Mouse (Mus musculus): Measurements from ENCODE around the gene Mbl1. TPM values are rescaled to one million over a fixed set of nuclear protein-coding genes. Genes with fewer than 3 reads are reported as not detected.
A peak's percentile ranks its signal among the peaks of the same experiment; 100 is the strongest.

Gene Mbl1
- polyA plus RNA-seq (2015; fragmentation: Nextera tagmentation; extraction: Ambion mirVana), result 32.3 and 33.2 TPM in 2 replicates

DNA sequence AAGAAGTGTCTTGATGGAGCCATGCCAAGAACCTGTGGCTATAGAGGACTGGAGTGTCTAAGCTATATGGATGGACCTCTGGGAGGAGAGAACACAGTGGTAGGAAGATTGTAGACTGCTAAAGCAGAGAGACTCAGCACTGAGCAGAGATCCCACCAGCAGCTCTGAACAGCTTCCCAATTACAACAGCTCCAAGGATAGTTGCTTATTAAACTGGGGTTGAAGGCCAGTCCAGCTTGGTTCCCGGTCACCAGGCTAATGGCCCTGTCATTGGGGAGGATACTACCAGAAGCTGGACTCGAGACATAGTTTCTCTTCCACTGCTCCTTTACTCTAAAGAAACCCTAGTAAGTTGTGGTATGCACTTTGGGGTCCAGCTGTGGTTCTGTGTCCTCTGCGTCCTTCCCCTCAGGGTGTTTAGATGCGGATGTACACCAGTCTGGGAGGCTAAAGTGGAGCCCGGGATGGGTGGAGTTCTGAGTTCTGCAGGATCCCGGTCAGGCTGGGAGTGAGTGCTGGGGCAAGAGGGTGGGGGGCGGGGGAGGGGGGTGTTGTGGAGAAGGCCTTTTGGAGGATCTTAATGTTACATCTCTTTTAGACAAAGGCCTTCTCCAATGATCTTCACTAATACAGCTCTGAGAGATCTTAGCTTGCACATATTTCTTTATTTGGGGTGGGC, at the start of gene Mbl1:
TSS of gene Mbl1 (plus strand) at position 239 of the 679 bp plus-strand sequence.
- Histone ChIP-seq H3K36me3 (replicated peaks) (no peaks in the 10 kb centered on the region), H3K27ac (replicated peaks) (peak within 1 kb of the TSS; percentile 53), H3K4me1 (replicated peaks) (no peaks in the 10 kb centered on the region), H3K27me3 (no peaks in the 10 kb centered on the region), H3K9ac (no peak within 1 kb of the TSS), H3K4me3 (replicated peaks) (peak within 1 kb of the TSS; percentile 27), H3K4me2 (peak within 1 kb of the TSS; percentile 31), H3K9me3 (replicated peaks) (no peaks in the 10 kb centered on the region)
- WGBS (ENCODE audit: insufficient replicate concordance), result 59% methylated on average over 7 of the region's 7 CpGs
- ATAC-seq (ENCODE audit: insufficient read depth), result peak; percentile 82

DNA sequence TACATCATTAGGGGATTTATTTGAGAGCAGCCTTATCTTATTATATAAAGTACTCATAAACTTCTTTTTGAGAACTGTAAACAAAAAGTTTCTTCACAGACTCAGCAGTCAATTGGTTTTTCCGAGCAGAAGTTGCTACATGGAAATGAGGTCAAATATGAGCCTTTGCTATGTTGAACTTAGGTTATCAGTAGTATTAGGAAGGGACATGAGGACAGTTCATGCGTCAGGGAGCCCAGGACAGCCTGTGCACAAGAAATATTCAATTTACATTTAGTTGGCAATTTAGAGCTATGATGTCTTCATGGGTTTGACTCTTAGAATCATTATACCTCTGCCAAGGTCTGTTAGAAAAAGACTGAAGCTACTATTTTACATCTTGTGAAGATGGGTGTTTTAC, 49.0 kb upstream of the Mbl1 start:
- H3K4me3 ChIP-seq (replicated peaks), result no peak overlapping the region
- H3K9ac ChIP-seq, result no peak overlapping the region
- H3K4me1 ChIP-seq (replicated peaks), result no peaks in the 10 kb centered on the region
- no peaks in the 10 kb centered on the region for H3K36me3 ChIP-seq (replicated peaks)
- no peaks in the 10 kb centered on the region for H3K27me3 ChIP-seq
- WGBS (ENCODE audit: insufficient replicate concordance), result 36% methylated on average over 2 of the region's 2 CpGs
- no peak overlapping the region for H3K4me2 ChIP-seq
- no peaks in the 10 kb centered on the region for H3K9me3 ChIP-seq (replicated peaks)
- ATAC-seq (ENCODE audit: insufficient read depth), result no peak
- no peak overlapping the region for H3K27ac ChIP-seq (replicated peaks)

DNA sequence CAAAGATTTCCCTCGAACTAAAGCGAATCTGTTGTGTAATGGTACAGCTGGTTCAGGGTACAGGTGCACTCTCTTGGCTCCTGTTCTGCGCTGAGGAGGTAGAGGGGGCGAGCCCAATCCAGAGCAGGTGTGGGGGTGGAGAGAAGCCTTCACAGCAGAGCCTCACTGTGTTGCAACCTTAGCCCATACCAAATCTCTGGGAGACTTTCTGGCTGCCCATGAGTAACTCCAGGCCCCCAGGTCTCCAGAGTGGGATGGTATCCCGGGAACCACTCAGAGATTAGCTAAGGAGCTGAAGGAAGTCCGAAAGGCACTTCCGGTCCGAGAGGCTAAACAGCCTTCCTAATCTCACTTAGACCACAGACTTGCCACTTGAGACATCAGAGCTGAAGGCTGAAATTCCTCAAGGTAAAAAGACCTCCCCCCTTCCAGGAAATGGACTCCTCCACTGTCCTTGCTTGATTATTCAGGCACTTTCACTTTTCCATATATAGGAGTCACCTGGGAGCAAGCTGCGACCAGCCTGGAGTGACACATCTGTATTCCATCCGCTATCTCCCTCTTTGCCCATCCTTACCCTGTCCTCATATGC, 46.3 kb upstream of the Mbl1 start, which contains the start of gene Mat1a:
TSS of gene Mat1a (plus strand) at position 183 of the 592 bp plus-strand sequence.
- no peak within 1 kb of the TSS for H3K9ac ChIP-seq
- WGBS (ENCODE audit: insufficient replicate concordance), result 55% methylated on average over 10 of the region's 10 CpGs
- H3K4me3 ChIP-seq (replicated peaks), result peak within 1 kb of the TSS; percentile 26
- no peaks in the 10 kb centered on the region for H3K36me3 ChIP-seq (replicated peaks)
- peak within 1 kb of the TSS; percentile 26 for H3K27ac ChIP-seq (replicated peaks)
- no peaks in the 10 kb centered on the region for H3K4me1 ChIP-seq (replicated peaks)
- H3K9me3 ChIP-seq (replicated peaks), result no peaks in the 10 kb centered on the region
- no peaks in the 10 kb centered on the region for H3K27me3 ChIP-seq
- H3K4me2 ChIP-seq, result peak within 1 kb of the TSS; percentile 31; the same call in 1 of the 2 replicates
- peak; percentile 93 for ATAC-seq (ENCODE audit: insufficient read depth)

DNA sequence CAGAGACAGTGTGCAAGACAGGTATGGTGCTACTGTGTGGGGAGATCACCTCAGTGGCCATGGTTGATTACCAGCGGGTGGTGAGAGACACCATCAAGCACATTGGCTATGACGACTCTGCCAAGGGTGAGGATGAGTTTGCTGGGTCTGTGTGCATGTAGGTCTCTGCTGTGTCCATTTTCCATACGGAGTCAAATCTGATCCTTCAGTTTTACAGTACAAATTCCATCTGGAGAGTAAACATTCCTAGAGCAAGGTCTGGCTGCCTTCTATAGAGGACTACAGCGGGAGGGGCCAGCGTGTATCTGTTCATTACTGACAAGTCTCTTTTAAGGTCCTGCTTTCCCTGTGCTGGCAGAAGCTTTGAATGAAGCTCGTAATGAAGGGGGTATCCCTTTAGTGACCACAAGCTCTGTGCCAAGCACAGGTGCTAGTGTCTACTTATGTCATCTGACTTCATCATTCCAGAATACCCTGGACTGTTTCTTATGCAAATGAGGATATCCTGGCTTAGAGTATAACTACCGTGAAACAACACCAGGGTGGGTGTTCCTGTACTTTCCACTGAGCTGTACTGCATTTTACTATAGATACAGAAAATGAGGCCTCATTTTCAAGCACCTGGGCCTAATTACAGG, 40.1 kb upstream of the Mbl1 start:
- WGBS (ENCODE audit: insufficient replicate concordance), result 58% methylated on average over 7 of the region's 7 CpGs
- peaks cover 5% of the 10 kb centered on the region for H3K4me1 ChIP-seq (replicated peaks)
- no peak overlapping the region for H3K4me3 ChIP-seq (replicated peaks)
- no peaks in the 10 kb centered on the region for H3K27me3 ChIP-seq
- no peak overlapping the region; the same call in 1 of the 2 replicates for H3K27ac ChIP-seq (replicated peaks)
- no peaks in the 10 kb centered on the region for H3K9me3 ChIP-seq (replicated peaks)
- 0 out of 2 replicates have a peak, but pooled peaks have one; percentile 23 for ATAC-seq (ENCODE audit: insufficient read depth)
- no peaks in the 10 kb centered on the region for H3K36me3 ChIP-seq (replicated peaks)
- no peak overlapping the region for H3K9ac ChIP-seq
- H3K4me2 ChIP-seq, result no peak overlapping the region

DNA sequence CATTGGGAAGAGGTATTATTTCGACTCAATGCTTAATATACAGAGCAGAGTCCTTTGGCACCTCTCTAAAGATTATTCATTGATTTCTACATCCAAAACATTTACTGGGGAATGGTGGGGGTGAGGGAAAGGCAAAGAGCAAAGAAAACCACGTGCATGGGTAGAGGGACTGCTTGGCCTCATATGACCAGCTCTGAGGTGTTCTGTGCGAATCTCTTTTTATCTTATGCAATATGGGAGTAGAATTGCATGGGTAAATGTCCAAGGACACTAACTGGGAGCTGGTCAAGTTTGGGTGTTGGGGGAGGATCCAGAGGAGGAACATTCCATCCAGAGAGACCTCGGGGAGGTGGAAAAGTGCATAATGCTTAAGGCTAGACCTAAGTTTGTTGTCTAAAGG, 38.3 kb upstream of the Mbl1 start:
- ATAC-seq (ENCODE audit: insufficient read depth), result peak; percentile 61
- Histone ChIP-seq H3K4me1 (replicated peaks) (peaks cover 5% of the 10 kb centered on the region), H3K4me2 (no peak overlapping the region), H3K36me3 (replicated peaks) (no peaks in the 10 kb centered on the region), H3K9me3 (replicated peaks) (no peaks in the 10 kb centered on the region), H3K9ac (no peak overlapping the region), H3K27me3 (no peaks in the 10 kb centered on the region), H3K4me3 (replicated peaks) (no peak overlapping the region), H3K27ac (replicated peaks) (no peak overlapping the region)
- WGBS (ENCODE audit: insufficient replicate concordance), result 42% methylated on average over 4 of the region's 4 CpGs

DNA sequence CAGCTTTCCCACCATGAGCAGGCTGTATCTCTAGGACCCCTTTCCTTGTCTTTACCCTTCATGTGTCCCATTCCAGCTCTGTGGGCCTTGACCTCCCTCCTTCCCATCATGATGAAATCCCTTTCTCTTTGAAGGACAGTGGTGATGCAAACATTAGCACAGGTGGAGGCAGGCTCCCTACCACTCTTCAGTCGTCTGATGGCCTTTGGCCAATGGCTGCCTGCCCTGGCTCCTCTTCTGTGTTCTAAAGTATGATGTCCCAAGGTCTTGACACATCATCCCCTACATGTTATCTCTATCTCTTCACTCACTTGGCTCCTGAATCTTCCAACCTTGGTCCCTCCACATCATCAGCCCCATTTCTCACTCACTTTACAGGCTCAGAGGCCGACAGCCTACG, 35.0 kb upstream of the Mbl1 start:
- Histone ChIP-seq H3K4me1 (replicated peaks) (peaks cover 4% of the 10 kb centered on the region), H3K27ac (replicated peaks) (no peak overlapping the region), H3K4me2 (no peak overlapping the region), H3K36me3 (replicated peaks) (no peaks in the 10 kb centered on the region), H3K4me3 (replicated peaks) (no peak overlapping the region), H3K9ac (no peak overlapping the region), H3K9me3 (replicated peaks) (no peaks in the 10 kb centered on the region), H3K27me3 (no peaks in the 10 kb centered on the region)
- WGBS (ENCODE audit: insufficient replicate concordance), result 59% methylated on average over 3 of the region's 3 CpGs
- ATAC-seq (ENCODE audit: insufficient read depth), result no peak

DNA sequence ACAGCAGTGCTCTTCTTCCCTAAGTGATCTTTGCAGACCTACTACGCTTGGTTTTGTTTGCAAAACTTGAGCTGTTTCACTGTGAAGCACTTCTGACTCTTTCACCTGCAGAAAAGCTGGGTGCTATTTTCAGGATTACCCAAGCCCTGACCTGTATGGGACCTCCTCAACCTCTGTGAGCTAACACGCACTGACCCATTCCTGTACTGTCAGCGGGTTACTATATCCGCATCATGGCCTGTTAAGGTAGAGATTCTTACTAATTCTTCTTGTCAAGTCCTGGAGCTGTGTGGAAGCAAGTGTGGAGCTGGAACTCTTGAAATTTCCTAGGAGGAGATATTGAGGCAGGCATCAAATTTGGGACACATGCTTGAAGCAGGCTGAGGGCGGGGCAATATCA, 26.6 kb upstream of the Mbl1 start:
- H3K4me1 ChIP-seq (replicated peaks), result no peaks in the 10 kb centered on the region

DNA sequence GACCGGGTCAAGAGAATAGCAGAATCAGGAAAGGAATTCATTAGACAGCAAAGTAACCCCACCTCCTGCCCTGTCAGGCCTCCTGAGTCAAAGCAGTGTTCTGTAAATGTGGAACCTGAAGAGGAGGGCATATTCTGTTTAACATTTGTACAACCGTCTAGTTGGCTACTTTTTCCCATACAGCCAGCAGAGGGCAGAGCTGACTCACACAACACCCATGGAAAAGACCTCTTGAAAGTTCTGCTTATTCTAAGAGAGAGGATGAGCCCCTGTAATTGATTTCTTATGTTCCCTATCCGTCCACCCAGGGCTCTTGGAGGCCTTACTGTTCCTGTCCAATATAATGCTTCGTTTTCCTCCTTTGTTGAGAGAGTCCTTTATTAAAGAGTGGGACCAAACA, 23.3 kb upstream of the Mbl1 start:
- 9% methylated on average over 4 of the region's 4 CpGs for WGBS (ENCODE audit: insufficient replicate concordance)
- no peak for ATAC-seq (ENCODE audit: insufficient read depth)
- H3K27me3 ChIP-seq, result no peaks in the 10 kb centered on the region
- H3K9me3 ChIP-seq (replicated peaks), result no peaks in the 10 kb centered on the region
- H3K4me1 ChIP-seq (replicated peaks), result no peaks in the 10 kb centered on the region
- H3K27ac ChIP-seq (replicated peaks), result no peak overlapping the region
- no peak overlapping the region for H3K9ac ChIP-seq
- no peak overlapping the region for H3K4me3 ChIP-seq (replicated peaks)
- H3K4me2 ChIP-seq, result no peak overlapping the region
- H3K36me3 ChIP-seq (replicated peaks), result no peaks in the 10 kb centered on the region

More for the DNA sequence above, 26.6 kb upstream of the Mbl1 start:
- no peaks in the 10 kb centered on the region for H3K9me3 ChIP-seq (replicated peaks)
- H3K27ac ChIP-seq (replicated peaks), result no peak overlapping the region
- no peaks in the 10 kb centered on the region for H3K27me3 ChIP-seq
- H3K4me3 ChIP-seq (replicated peaks), result no peak overlapping the region
- no peak for ATAC-seq (ENCODE audit: insufficient read depth)
- no peak overlapping the region for H3K9ac ChIP-seq
- H3K4me2 ChIP-seq, result no peak overlapping the region
- H3K36me3 ChIP-seq (replicated peaks), result no peaks in the 10 kb centered on the region
- 66% methylated on average over 5 of the region's 5 CpGs for WGBS (ENCODE audit: insufficient replicate concordance)

DNA sequence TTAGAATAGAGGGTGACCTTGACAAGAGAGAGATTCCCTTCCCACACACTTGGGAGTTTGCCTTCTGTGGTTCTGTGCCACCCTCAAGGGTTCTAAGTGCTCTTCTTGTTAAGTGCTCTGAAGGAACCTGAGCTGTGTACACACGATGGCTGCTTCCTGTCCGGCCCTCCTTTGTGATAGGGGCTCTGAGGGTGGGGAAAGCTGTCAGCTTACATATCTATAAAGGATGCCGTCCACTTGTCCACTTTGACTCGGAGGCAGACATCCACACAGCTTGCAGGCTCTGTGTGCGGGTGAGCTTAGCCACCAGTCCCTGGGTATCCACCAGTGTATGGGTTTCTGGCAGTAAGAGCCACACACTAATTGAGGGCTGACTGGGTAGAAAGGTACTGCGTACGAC, 19.7 kb upstream of the Mbl1 start, which contains the start of gene Sftpa1:
TSS of gene Sftpa1 (plus strand) at position 243 of the 400 bp plus-strand sequence.
- 58% methylated on average over 7 of the region's 7 CpGs for WGBS (ENCODE audit: insufficient replicate concordance)
- H3K9me3 ChIP-seq (replicated peaks), result no peaks in the 10 kb centered on the region
- no peak within 1 kb of the TSS for H3K4me3 ChIP-seq (replicated peaks)
- no peak within 1 kb of the TSS for H3K9ac ChIP-seq
- H3K36me3 ChIP-seq (replicated peaks), result no peaks in the 10 kb centered on the region
- no peaks in the 10 kb centered on the region for H3K27me3 ChIP-seq
- no peaks in the 10 kb centered on the region for H3K4me1 ChIP-seq (replicated peaks)
- H3K27ac ChIP-seq (replicated peaks), result no peak within 1 kb of the TSS
- no peak within 1 kb of the TSS for H3K4me2 ChIP-seq
- no peak for ATAC-seq (ENCODE audit: insufficient read depth)

DNA sequence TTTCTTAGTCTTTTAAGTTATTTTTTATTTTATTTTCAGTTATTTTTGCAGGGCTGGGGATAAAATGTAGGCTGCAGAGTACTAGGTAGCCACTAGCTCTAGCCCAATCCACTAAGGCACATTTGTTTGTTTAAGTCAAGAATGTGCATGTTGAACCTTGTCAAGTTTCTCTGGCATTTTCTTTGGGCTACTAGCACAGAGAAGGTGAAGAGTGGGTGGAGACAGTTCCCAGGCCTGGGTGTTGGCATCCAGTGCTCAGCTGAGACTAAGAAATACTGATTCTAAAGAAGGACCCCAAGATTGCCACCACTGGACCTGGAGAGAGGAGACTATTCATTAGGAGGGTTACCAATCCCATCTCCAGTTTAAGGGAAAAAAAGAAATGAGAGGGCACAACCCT, 14.3 kb upstream of the Mbl1 start:
- no peak overlapping the region for H3K9ac ChIP-seq
- no peaks in the 10 kb centered on the region for H3K9me3 ChIP-seq (replicated peaks)
- no peak overlapping the region for H3K4me3 ChIP-seq (replicated peaks)
- H3K27ac ChIP-seq (replicated peaks), result no peak overlapping the region
- H3K36me3 ChIP-seq (replicated peaks), result no peaks in the 10 kb centered on the region
- no peak for ATAC-seq (ENCODE audit: insufficient read depth)
- H3K4me2 ChIP-seq, result no peak overlapping the region
- no peaks in the 10 kb centered on the region for H3K4me1 ChIP-seq (replicated peaks)
- no peaks in the 10 kb centered on the region for H3K27me3 ChIP-seq

DNA sequence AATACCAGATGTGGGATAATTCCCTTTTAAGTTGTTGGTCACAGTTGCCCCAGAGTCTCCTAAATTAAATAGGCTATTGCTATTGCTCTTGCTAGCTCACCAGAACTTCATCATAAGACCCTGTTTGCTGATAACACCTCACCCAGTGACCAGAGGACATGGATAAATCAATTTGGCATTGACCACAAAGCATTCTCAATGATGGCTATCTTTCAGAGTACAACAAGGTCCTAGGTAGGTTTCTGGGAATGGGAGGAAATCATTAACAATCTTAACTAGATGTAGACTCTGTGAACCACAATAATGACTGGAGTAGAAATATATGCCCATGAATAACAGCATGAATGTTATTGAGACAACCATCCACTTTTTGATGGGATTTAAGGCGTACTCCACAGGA, 10.6 kb upstream of the Mbl1 start:
- Histone ChIP-seq H3K27ac (replicated peaks) (no peak overlapping the region), H3K36me3 (replicated peaks) (no peaks in the 10 kb centered on the region)
- WGBS (ENCODE audit: insufficient replicate concordance), result 63% methylated on average over 1 of the region's 1 CpGs

More for the DNA sequence above, 10.6 kb upstream of the Mbl1 start:
- Histone ChIP-seq H3K4me3 (replicated peaks) (no peak overlapping the region), H3K27me3 (no peaks in the 10 kb centered on the region), H3K4me2 (no peak overlapping the region), H3K4me1 (replicated peaks) (no peaks in the 10 kb centered on the region), H3K9ac (no peak overlapping the region), H3K9me3 (replicated peaks) (no peaks in the 10 kb centered on the region)
- no peak for ATAC-seq (ENCODE audit: insufficient read depth)
